Mouse (Mus musculus) liver, embryonic 14.5 days (tissue): ENCODE data around the gene Zfpm1. TPM values are rescaled to one million over a fixed set of nuclear protein-coding genes. Genes with fewer than 3 reads are reported as not detected.

Experiments
- ATAC-seq: fragments of 200-750 bp; cut with Nextera tagmentation; 2 replicates; pipeline ENCODE4 v1.8.0; 2017; ENCODE audit warnings: moderate number of reproducible peaks, mild to moderate bottlenecking, moderate library complexity; ENCODE audit not compliant: insufficient read depth
- DNase-seq, 3 experiments: peaks; one replicate each; pipeline ENCODE4 v3.0.0-alpha.2; 2012 to 2013; ENCODE audit warnings: low read depth in 3 of 3, low spot score in 3 of 3
- H3K27ac ChIP-seq: fragments of 300-500 bp; sonication (generic); 2 replicates; pipeline ENCODE4 v1.5.1; 2014; ENCODE audit warnings: moderate library complexity, mild to moderate bottlenecking, control low read depth, inconsistent platforms
- H3K27me3 ChIP-seq: fragments of 300-500 bp; sonication (generic); 2 replicates; pipeline ENCODE4 v1.6.1; 2014; ENCODE audit warnings: mild to moderate bottlenecking, low read length, moderate library complexity; ENCODE audit not compliant: control insufficient read depth, insufficient read depth
- H3K36me3 ChIP-seq: fragments of 300-500 bp; sonication (generic); replicated peaks from 2 replicates; pipeline ENCODE4 v1.6.1; 2014; ENCODE audit warnings: low read depth; ENCODE audit not compliant: control insufficient read depth, insufficient read depth
- H3K4me1 ChIP-seq, 2 experiments: fragments of 200-500 bp in 1 of 2; fragments of 300-500 bp in 1 of 2; sonication (generic) in 1 of 2; replicated peaks; 2 replicates each; pipeline ENCODE4 v1.6.1; 2012 to 2014; ENCODE audit warnings: antibody characterized with exemption in 1 of 2, inconsistent platforms in 1 of 2, low read length in 1 of 2; ENCODE audit not compliant: control insufficient read depth in 2 of 2, insufficient read depth in 2 of 2
- H3K4me2 ChIP-seq: fragments of 300-500 bp; sonication (generic); 2 replicates; pipeline ENCODE4 v1.6.1; 2014; ENCODE audit warnings: low read depth, mild to moderate bottlenecking, control low read depth, moderate library complexity
- H3K4me3 ChIP-seq, 2 experiments: fragments of 200-500 bp in 1 of 2; fragments of 300-500 bp in 1 of 2; sonication (generic) in 1 of 2; 2 replicates each; pipeline ENCODE4 v1.5.1; 2012 to 2014; ENCODE audit warnings: low read depth in 2 of 2, low read length in 2 of 2, mild to moderate bottlenecking in 2 of 2, control low read depth in 1 of 2, inconsistent platforms in 1 of 2, moderate library complexity in 1 of 2; ENCODE audit not compliant: insufficient read depth in 1 of 2
- H3K9ac ChIP-seq: fragments of 300-500 bp; sonication (generic); replicated peaks from 2 replicates; pipeline ENCODE4 v1.6.1; 2014; ENCODE audit warnings: mild to moderate bottlenecking, control low read depth, moderate library complexity
- H3K9me3 ChIP-seq: fragments of 300-500 bp; sonication (generic); 2 replicates; pipeline ENCODE4 v1.6.1; 2016; ENCODE audit warnings: low read length, mixed read lengths; ENCODE audit not compliant: control insufficient read depth
- CTCF ChIP-seq: IDR thresholded peaks from 2 replicates; pipeline ENCODE4 v1.5.1; 2016; ENCODE audit warnings: antibody characterized with exemption, low read depth, control low read depth
- EP300 ChIP-seq: IDR thresholded peaks from 2 replicates; pipeline ENCODE4 v1.6.1; 2016; ENCODE audit warnings: antibody characterized with exemption, low read depth
- WGBS: fragments of 180-500 bp; shearing (Covaris S2); extraction: QIAGEN DNeasy Blood & Tissue Kit; methylation state at CpG from one replicate; pipeline ENCODE4 v1.1.7; 2014; ENCODE audit not compliant: insufficient replicate concordance; 5-methylcytosine and 5-hydroxymethylcytosine counted together
- polyA plus RNA-seq, 2 experiments: library from polyadenylated mRNA; depleted of rRNA in 1 of 2; stranded (reverse) in 1 of 2; unstranded in 1 of 2; fragments of >200 nt; fragmentation: Nextera tagmentation in 1 of 2; extraction: Ambion mirVana in 1 of 2; gene quantifications; 2 replicates each; pipeline versions ENCODE4 v1.2.1 to v1.2.3; 2012 to 2014

The Zfpm1 gene
- polyA plus RNA-seq, 2 experiments = 13.3 to 69.6 TPM

DNA sequence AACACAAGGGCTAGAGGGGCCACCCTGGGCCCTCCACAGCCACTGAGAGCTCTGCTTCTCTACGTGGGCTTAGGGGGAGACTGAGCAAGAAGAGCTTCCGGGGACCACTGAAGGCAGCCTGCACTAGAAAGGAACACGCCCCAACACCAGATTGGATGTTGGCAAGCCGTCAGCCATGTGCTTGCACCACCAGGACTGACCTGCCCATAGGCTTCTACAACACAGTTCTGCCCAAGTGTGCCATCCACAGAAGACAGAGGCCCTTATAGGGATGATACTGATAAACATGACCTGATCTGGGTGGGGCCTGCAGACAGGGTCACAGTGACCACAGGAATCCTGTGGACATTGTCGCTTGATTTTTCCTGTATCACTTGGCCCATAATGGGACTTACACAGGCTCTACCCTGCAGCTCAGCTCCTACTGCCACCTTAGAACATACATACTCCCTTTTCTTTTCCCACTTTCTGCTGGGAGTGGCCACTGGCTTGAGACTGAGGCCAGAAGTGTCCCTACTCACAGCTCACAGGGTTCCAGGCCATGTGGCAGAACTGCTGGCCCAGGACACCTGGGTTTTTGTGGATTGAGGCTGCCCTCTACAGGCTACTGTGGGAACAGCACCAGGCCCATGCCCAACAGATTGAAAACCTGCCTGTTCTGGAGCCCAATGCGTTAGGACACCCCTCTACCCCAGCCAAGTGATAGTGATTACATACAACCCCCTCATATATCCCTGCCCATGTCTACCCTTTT lies 51.0 kb downstream of the Zfpm1 start:
- Histone ChIP-seq H3K4me2 (no peak overlapping the region), H3K4me1 (peaks cover 35 to 42% of the 10 kb centered on the region in 2 experiments), H3K27me3 (no peaks in the 10 kb centered on the region), H3K9me3 (peaks cover 11% of the 10 kb centered on the region), H3K9ac (no peak overlapping the region), H3K4me3 (no peak overlapping the region), H3K27ac (no peak overlapping the region), H3K36me3 (peaks cover 94% of the 10 kb centered on the region)
- ATAC-seq (peak; percentile 7; the same call in 1 of the 2 replicates), DNase-seq (no peak)
- TF ChIP-seq CTCF (peak; percentile 97), EP300 (0 out of 2 replicates have a peak, but pooled peaks have one; percentile 32)
- 80% methylated on average over 6 of the region's 6 CpGs for WGBS

GRCm38 (mm10) chr8:122333531-122333930 lies 51.6 kb downstream of the Zfpm1 start:
- Histone ChIP-seq H3K27ac (no peak overlapping the region), H3K36me3 (peaks cover 94% of the 10 kb centered on the region), H3K27me3 (no peaks in the 10 kb centered on the region), H3K4me2 (no peak overlapping the region), H3K4me3 (no peak overlapping the region), H3K9ac (no peak overlapping the region), H3K4me1 (peaks cover 29 to 36% of the 10 kb centered on the region in 2 experiments), H3K9me3 (peaks cover 11% of the 10 kb centered on the region)
- ATAC-seq = no peak
- TF ChIP-seq EP300 (no peak), CTCF (no peak)
- 93% methylated on average over 7 of the region's 7 CpGs for WGBS
- DNase-seq = no peak

DNA sequence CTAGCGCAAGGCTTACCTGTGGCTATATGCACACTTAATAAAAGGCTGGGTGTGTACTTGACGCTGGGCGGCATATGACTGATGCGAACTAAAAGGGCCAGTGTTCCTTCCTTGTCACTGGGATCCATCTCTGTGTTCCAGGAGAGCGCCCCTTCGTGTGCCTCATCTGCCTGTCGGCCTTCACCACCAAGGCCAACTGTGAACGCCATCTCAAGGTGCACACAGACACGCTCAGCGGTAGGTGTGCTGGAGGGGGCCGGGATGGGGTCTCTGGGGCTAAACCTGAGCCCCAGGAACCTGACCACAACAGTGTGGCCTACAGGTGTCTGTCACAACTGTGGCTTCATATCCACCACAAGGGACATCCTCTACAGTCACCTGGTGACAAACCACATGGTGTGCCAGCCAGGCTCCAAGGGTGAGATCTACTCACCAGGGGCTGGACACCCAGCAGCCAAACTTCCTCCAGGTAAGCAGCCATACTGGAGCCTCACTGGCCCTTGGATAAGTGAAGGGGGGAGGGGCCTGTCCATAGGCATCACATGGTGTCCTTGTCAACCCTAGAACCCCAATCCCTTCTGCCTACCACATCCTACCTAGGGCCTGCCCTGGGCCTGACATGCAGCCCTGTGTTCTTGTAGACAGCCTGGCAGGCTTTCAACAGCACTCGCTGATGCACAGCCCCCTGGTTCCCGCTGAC lies 53.0 kb downstream of the Zfpm1 start:
- peaks cover 11% of the 10 kb centered on the region for H3K9me3 ChIP-seq
- peaks cover 85% of the 10 kb centered on the region for H3K36me3 ChIP-seq
- H3K4me2 ChIP-seq = no peak overlapping the region
- H3K4me1 ChIP-seq = peaks cover 15 to 22% of the 10 kb centered on the region in 2 experiments
- no peak for DNase-seq
- no peak for TF ChIP-seq EP300
- TF ChIP-seq CTCF = no peak
- H3K9ac ChIP-seq = no peak overlapping the region
- ATAC-seq = no peak
- 94% methylated on average over 13 of the region's 13 CpGs for WGBS
- H3K4me3 ChIP-seq = no peak overlapping the region
- H3K27ac ChIP-seq = no peak overlapping the region
- no peaks in the 10 kb centered on the region for H3K27me3 ChIP-seq

DNA sequence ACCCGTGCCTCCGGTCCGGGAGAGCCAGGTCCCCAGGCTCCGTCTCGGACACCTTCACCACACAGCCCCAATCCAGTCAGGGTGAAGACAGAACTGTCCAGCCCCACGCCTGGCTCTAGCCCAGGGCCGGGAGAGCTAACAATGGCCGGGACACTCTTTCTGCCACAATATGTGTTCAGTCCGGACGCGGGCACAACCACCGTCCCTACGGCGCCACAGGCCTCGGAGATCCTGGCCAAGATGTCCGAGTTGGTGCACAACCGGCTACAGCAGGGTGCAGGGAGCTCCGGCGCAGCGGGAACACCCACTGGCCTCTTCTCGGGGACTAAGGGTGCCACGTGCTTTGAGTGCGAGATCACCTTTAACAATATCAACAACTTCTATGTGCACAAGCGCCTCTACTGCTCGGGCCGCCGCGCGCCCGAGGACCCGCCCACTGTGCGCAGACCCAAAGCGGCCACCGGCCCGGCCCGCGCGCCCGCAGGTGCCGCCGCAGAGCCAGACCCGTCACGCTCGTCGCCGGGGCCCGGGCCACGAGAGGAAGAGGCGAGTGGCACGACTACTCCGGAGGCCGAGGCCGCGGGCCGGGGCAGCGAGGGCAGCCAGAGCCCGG lies 53.8 kb downstream of the Zfpm1 start:
- WGBS = 86% methylated on average over 57 of the region's 57 CpGs
- Histone ChIP-seq H3K27me3 (no peaks in the 10 kb centered on the region), H3K27ac (no peak overlapping the region), H3K4me2 (no peak overlapping the region), H3K36me3 (peaks cover 80% of the 10 kb centered on the region), H3K9me3 (peaks cover 11% of the 10 kb centered on the region), H3K4me1 (peaks cover 7 to 17% of the 10 kb centered on the region in 2 experiments), H3K9ac (no peak overlapping the region), H3K4me3 (no peak overlapping the region)
- no peak for TF ChIP-seq EP300
- no peak for TF ChIP-seq CTCF
- DNase-seq (no peak), ATAC-seq (no peak)
